Comparison of ENCODE assay signal across 8 mouse cellular contexts in the genomic region with DNA sequence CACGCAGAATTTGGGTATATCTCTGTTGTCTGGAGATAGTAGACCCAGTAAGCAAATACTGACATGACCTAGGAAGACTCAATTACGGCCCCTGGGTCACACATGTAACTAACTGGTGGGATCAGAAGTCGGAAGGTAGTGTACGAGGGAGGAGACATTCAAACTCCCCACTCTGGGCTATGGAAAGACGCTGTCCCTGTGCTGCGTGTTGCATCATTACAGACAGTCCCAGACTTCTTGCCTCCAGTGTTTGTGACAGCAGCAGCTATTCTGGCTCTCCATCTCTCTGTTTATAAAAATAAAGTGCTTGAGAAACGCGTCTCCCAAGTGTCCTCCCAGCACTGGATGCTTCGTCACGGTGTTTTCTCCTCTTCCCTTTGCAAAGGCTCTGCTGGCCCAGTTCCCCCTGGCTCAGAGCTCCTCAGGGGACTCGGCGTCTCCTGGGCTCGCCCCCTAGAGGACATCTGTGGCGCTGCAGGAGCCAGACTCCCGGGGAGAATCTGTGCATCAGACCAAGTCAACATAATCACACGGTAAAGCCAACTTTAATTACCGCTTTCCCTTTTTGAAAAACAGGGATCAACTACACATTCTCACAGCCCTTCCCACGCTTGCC. TPM values are rescaled to one million over a fixed set of nuclear protein-coding genes. Genes with fewer than 3 reads are reported as not detected.
A peak's percentile ranks its signal among the peaks of the same experiment; 100 is the strongest.
DNase-seq lines count a peak whose midpoint lies in the region; ATAC-seq and TF ChIP-seq lines count a peak whose summit lies in the region.

No protein-coding gene starts in this region.

- peak; percentile 89 for ATAC-seq in forebrain, embryonic 16.5 days
- peak; percentile 83 for ATAC-seq in lung, embryonic 14.5 days (ENCODE audit: insufficient read depth)

- no peaks in the 10 kb centered on the region for H3K9me3 ChIP-seq in ES-Bruce4 (replicated peaks; ENCODE audit: control insufficient read depth, insufficient read depth, low read length, poor library complexity, severe bottlenecking)
- H3K9me3 ChIP-seq in forebrain, embryonic 16.5 days (ENCODE audit: control insufficient read depth, low read length): no peaks in the 10 kb centered on the region
- H3K9me3 ChIP-seq in lung, embryonic 14.5 days (ENCODE audit: low read depth, low read length): no peaks in the 10 kb centered on the region

- H3K4me1 ChIP-seq in ES-Bruce4 (ENCODE audit: control insufficient read depth, insufficient read depth, low read length): no peaks in the 10 kb centered on the region
- peaks cover 7% of the 10 kb centered on the region for H3K4me1 ChIP-seq in forebrain, embryonic 16.5 days (replicated peaks; ENCODE audit: control insufficient read depth, insufficient read depth, low read length)
- 0 out of 2 replicates have a peak, but pooled peaks cover 3% of the 10 kb centered on the region for H3K4me1 ChIP-seq in lung, embryonic 14.5 days (ENCODE audit: insufficient read depth)
- H3K4me1 ChIP-seq in olfactory bulb, adult 2 months (ENCODE audit: control insufficient read depth, insufficient read depth, low read length): peaks cover 14% of the 10 kb centered on the region

- H3K27me3 ChIP-seq in ES-Bruce4 (ENCODE audit: control insufficient read depth, insufficient read depth, low read length, poor library complexity, severe bottlenecking): no peaks in the 10 kb centered on the region; the same call in 1 of the 2 replicates
- no peaks in the 10 kb centered on the region for H3K27me3 ChIP-seq in forebrain, embryonic 16.5 days (replicated peaks; ENCODE audit: control insufficient read depth, insufficient read depth, low read length)
- H3K27me3 ChIP-seq in lung, embryonic 14.5 days (ENCODE audit: insufficient read depth, low read length): no peaks in the 10 kb centered on the region

- H3K9ac ChIP-seq in ES-Bruce4 (ENCODE audit: low read depth, poor library complexity, severe bottlenecking): no peak overlapping the region
- peak overlapping the region; percentile 37; the same call in 1 of the 2 replicates for H3K9ac ChIP-seq in forebrain, embryonic 16.5 days (replicated peaks; ENCODE audit: low read depth, low read length)
- H3K9ac ChIP-seq in lung, embryonic 14.5 days: no peak overlapping the region

- H3K4me3 ChIP-seq in ES-Bruce4 (ENCODE audit: low read depth, low read length): no peak overlapping the region
- H3K4me3 ChIP-seq in forebrain, embryonic 16.5 days (replicated peaks; ENCODE audit: low read length): peak overlapping the region; percentile 11; the same call in 1 of the 2 replicates
- H3K4me3 ChIP-seq in lung, embryonic 14.5 days (ENCODE audit: low read depth, low read length): no peak overlapping the region
- H3K4me3 ChIP-seq in olfactory bulb, adult 2 months (ENCODE audit: insufficient read depth, low read depth, low read length): no peak overlapping the region

- WGBS in forebrain, embryonic 16.5 days: 18% methylated on average over 18 of the region's 18 CpGs
- WGBS in lung, embryonic 14.5 days: 15% methylated on average over 18 of the region's 18 CpGs
- WGBS in olfactory bulb, adult 2 months: 8% methylated on average over 18 of the region's 18 CpGs

- H3K36me3 ChIP-seq in ES-Bruce4 (ENCODE audit: control insufficient read depth, insufficient read depth, low read length, poor library complexity, severe bottlenecking): no peaks in the 10 kb centered on the region
- H3K36me3 ChIP-seq in forebrain, embryonic 16.5 days (ENCODE audit: control insufficient read depth, insufficient read depth): no peaks in the 10 kb centered on the region
- no peaks in the 10 kb centered on the region for H3K36me3 ChIP-seq in lung, embryonic 14.5 days (ENCODE audit: insufficient read depth)

- H3K4me2 ChIP-seq in forebrain, embryonic 16.5 days (ENCODE audit: low read length): peak overlapping the region; percentile 40
- H3K4me2 ChIP-seq in lung, embryonic 14.5 days: peak overlapping the region; percentile 45

- peak; percentile 90 for DNase-seq in cerebellum, adult 11 months
- DNase-seq in heart, postnatal 36 days: peak; percentile 92 to 95
- DNase-seq in layer of hippocampus, adult 8-10 months (ENCODE audit: low spot score in 2 of 2): peak; percentile 74 to 87
- peak; percentile 95 for DNase-seq in lung, embryonic 14.5 days
- peak; percentile 76 to 77 for DNase-seq in thymus, adult 18-20 months

- no peak for TF ChIP-seq EP300 in ES-Bruce4 (IDR thresholded peaks at IDR 0.05; ENCODE audit: insufficient read depth, low read depth, low read length)

- H3K27ac ChIP-seq in ES-Bruce4 (ENCODE audit: insufficient read depth, low read length): no peak overlapping the region
- H3K27ac ChIP-seq in forebrain, embryonic 16.5 days (ENCODE audit: low read length): no peak overlapping the region
- no peak overlapping the region for H3K27ac ChIP-seq in lung, embryonic 14.5 days (ENCODE audit: low read depth)
- H3K27ac ChIP-seq in olfactory bulb, adult 2 months (ENCODE audit: insufficient read depth, low read depth, low read length): peak overlapping the region; percentile 85

- TF ChIP-seq POLR2A in ES-Bruce4 (IDR thresholded peaks at IDR 0.05; ENCODE audit: insufficient read depth, low read length): no peak
- no peak for TF ChIP-seq POLR2A in olfactory bulb, adult 2 months (IDR thresholded peaks at IDR 0.05; ENCODE audit: insufficient read depth, low read depth, low read length)

- TF ChIP-seq CTCF in ES-Bruce4 (IDR thresholded peaks at IDR 0.05; ENCODE audit: low read depth, low read length): peak; percentile 82
- TF ChIP-seq CTCF in lung, embryonic 14.5 days (IDR thresholded peaks at IDR 0.05; ENCODE audit: low read depth): peak; percentile 93
- TF ChIP-seq CTCF in olfactory bulb, adult 2 months (IDR thresholded peaks at IDR 0.05; ENCODE audit: insufficient read depth, low read depth, low read length): peak; percentile 92

- intact Hi-C loops in heart, postnatal 36 days (cut with DNase I): loop anchor here (2.0 to 5.0 kb wide), 2 partner anchors 54 to 99 kb away; no protein-coding TSS in a partner anchor

RNA-seq across cellular contexts. Expression of gene Usp3, which starts 18.6 kb away (rescaled TPM):
- polyA plus RNA-seq in ES-Bruce4 (2011; ENCODE audit: insufficient read depth, insufficient read length, low read depth, missing spikeins): 51.5 and 60.2 TPM in 2 replicates
- 93.0 and 110 TPM in 2 replicates for polyA plus RNA-seq in forebrain, embryonic 16.5 days (2015; fragmentation: Nextera tagmentation; extraction: Ambion mirVana)
- total RNA-seq in heart, postnatal 36 days (2021): 10 to 100 TPM; 22.1 to 30.2 TPM
- total RNA-seq in layer of hippocampus, adult 8-10 months (2022): 10 to 100 TPM; 39.9 to 47.9 (median 43.7) TPM
- polyA plus RNA-seq in lung, embryonic 14.5 days (2014; fragmentation: Nextera tagmentation; extraction: Ambion mirVana): 73.7 and 73.9 TPM in 2 replicates
- polyA plus RNA-seq in olfactory bulb, adult 2 months (2012; ENCODE audit: insufficient read depth, insufficient read length, low replicate concordance, missing spikeins): 943 TPM in 1 of 2 replicates, not detected in the other
